Mouse (Mus musculus) neutrophil, adult 5-6 weeks (primary cell): ENCODE results near the gene Phgr1. TPM values are rescaled to one million over a fixed set of nuclear protein-coding genes. Genes with fewer than 3 reads are reported as not detected.

ENCODE experiments used
- ATAC-seq: fragments of 151-379, 151-347 bp; 2 replicates; pipeline ENCODE4 v1.8.0; 2017; ENCODE audit warnings: mild to moderate bottlenecking, moderate TSS enrichment; ENCODE audit not compliant: insufficient number of reproducible peaks, poor library complexity, low FRiP score, severe bottlenecking; ENCODE audit errors: extremely low read depth
- total RNA-seq: library from RNA; stranded (forward); fragments of 200-1000 nt; gene quantifications from 2 replicates; pipeline ENCODE4 v1.2.3, GENCODE M21; 2017

Gene Phgr1
- total RNA-seq, 1 experiment from 2014 or later: not detected

GRCm38 (mm10) chr2:118774536-118774935 is 2.0 kb downstream of the Phgr1 start:
- ATAC-seq: no peak

- no peak for ATAC-seq
Observed at GRCm38 (mm10) chr2:118775396-118775795, 2.8 kb downstream of the Phgr1 start.

DNA sequence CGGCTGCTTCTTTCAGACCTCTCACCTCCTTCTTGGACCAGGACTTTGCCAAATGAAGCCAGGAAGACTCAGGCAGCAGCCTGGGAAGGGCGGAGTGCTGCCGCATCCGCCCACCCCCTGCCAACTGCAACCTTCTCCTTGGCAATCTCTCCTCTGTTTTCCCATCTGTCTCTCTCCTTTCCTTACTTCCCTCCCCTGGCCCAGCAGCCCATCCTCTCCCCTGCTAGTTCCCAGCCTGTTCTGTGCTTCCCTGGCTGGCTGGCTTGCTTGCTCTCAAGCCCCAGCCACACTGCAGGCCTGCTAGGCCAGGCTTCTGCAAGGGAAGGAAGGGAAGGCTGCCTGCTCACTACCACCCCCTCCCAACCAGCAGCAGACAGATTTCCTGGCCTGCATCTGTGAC is 3.3 kb downstream of the Phgr1 start:
- no peak for ATAC-seq

- ATAC-seq: no peak
Observed at GRCm38 (mm10) chr2:118776295-118776694, 3.7 kb downstream of the Phgr1 start.

DNA sequence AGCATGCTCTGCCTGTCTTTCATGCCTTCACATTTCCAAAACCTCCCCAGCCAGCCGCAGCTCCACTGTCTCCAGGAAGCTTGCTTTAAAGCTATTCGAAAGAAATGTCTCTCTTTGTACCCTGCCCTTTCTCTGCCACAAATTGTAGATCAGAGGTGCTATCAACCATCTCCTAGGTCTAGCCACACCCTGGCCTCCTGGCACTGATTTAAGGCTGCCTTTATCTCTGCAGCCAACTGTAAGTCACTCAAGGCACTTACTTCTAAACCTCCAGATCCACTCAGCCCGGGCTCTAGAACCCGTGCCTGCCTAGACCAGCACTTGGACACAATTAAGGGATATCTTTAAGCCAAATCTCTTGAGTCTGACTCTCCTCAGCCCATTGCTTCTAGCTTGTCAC is 5.8 kb downstream of the Phgr1 start:
- ATAC-seq: no peak

DNA sequence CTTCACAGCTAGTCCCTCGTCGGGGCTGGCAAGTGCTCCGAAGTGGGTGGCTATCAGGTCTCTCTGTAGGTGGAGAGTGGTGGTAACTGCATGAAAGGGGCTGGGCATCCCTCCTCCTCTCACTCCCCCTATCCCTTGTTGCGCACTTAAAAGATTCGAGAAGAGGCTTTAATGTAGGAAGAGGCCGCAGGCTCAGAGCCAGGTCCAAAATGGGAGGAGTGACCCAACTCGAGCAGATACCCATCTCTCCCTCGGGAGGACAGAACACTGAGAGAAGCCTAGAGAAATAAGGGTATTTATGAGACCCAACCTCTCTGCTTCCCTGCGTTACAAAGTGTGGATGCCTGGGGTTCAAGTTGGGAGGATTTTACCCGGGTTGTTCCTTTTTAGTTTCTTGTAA is 6.5 kb downstream of the Phgr1 start:
- ATAC-seq: no peak

DNA sequence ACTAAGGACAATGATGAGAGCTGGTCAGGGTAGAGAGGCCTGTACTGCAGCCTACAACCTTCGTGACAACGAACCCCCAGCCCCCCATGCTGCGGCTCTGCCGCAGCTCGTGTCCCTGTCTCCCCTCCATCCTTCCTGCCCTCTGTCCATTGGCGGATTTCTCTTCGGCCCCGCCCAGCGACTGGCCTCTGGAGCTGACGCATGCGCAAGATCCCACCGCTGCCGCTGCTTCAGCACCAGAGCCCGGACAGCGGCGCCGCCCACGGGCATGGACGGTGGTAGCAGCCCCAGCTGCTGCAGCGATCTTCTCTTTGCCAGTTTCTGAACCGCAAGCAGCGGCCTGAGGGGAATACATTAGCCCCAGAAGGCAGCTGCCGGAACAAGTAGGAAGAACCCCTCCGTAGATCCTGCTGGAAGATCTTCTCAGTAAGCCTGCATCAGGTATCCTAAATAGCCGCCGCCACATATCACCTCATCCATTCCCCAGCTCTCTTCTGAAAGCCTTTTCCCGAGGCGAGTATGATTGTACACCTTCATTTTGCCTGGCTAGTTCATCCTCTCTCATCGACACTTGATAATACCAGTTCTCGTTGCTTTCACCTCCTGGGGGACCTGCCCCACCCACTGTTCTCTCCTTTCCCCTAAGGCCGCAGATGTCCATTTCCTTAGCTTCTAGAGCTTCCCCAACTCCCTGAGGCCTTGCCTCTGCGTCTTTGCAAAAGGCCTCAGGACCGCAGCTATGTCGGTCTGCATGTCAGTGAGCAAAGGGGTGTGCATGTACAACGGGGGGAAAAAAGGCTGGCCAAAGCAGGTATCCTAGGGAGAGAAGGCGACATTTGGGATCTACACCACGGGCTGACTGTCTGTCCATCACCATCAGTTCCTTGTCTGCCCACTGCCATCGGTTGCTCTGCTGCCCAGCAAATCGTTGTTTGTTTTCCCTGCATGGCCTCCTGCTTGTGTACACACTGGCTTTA is 7.2 kb downstream of the Phgr1 start, which contains the start of gene Disp2:
Gene Disp2, plus strand, starts transcription at position 216 of the 977 bp plus-strand sequence.
- ATAC-seq: 0 out of 2 replicates have a peak, but pooled peaks have one; percentile 37

- no peak for ATAC-seq
Observed at GRCm38 (mm10) chr2:118781115-118781514, 8.5 kb downstream of the Phgr1 start.

DNA sequence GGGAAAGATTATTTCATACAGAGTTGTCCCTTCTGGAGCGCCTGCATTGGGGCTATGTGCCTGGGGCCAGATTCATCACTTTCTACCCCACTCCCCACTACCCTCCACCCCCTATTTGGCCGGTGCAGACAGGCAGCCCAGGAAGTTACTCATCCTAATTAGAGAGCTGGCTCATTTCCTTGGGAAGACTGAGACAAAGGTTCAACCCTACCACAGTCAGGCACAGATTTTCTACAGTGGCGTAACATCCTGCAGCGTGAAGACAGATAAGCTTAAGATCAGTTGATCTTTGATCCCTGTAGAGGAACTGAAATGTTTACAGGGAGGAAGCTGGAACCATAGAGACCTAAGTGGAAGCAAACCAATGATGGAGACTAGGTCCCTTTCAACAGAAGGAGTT is 9.7 kb downstream of the Phgr1 start:
- ATAC-seq: no peak

DNA sequence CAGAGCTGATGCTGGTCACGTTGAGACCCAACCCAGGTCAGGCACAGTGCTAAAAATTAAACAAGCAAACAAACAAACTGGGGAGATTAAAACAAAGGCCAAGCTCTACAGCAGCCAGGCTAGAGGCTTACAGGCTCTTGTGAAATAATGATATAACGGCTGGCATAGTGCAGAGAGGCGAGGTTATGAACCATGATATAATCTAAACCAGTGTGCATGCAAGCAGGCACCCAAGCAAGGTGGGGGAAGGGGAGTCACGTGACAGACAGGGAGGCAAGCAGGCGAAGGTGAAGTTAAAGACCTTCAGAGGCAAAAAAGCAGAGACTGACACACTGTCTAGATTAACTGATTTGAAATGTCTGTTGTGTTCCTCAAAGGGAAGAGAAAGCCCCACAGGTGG is 10.5 kb downstream of the Phgr1 start:
- ATAC-seq: no peak

DNA sequence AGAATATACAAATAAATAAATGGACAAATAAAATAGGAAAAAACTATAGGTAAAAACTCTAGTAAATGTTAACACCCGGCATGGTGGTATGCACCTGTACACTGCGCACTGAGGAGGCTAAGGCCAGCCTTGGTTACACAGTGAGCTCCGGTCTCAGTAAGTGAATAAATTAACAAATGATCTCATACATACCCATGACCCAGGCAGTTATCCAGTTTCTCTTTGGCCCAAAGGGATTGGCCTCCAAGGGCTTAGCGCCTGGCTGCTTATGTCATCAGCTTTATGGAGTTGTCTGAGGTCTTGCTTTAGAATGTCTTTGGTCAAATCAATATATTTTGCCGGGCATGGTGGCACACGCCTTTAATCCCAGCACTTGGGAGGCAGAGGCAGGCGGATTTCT is 11.1 kb downstream of the Phgr1 start:
- ATAC-seq: no peak

DNA sequence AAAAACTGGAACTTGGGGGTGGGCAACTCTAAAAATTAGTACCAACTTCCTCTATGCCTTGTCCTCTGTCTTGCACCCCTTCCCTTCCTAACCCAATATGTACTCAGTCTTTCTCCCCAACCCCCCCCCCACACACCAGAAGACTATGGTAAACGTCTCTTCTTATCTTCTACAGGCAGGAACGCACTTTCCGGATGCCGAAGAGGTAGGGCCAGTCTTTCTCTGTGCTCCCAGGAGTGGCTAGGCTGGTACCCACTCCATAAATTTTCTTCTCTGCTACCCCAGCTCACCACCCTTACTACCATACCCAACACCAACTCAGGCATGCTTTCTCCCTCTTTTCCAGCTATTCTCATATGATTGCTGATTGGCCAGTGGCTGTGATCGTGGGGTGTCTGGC is 14.0 kb downstream of the Phgr1 start:
- ATAC-seq: no peak

DNA sequence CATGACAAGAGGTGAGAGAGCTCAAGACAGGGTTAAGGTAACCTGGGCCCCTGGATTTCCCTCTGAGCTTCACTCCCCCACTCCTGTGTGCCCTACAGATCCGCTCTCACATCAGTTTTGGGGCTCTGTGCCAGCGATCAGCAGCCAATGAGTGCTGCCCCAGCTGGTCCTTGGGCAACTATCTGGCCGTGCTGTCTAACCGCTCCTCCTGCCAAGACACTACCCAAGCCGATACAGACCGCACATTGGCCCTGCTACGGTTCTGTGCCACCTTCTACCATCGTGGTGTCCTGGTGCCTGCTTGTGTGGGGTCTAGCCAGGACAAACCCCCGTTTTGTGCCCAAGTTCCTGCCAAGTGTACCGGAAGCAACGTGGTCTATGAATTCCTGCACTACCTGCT is 16.9 kb downstream of the Phgr1 start:
- ATAC-seq: no peak

DNA sequence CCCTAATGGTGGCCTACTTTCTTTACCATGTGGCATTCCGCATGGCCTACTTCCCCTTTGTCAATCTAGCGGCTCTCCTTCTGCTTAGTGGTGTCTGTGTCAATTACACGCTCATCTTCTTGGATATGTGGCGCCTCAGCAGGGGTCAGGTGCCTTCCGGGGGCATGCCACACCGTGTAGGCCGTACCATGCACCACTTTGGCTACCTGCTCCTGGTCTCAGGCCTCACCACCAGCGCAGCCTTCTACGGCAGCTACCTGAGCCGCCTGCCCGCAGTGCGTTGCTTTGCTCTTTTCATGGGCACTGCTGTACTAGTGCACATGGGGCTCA is 17.6 kb downstream of the Phgr1 start:
- ATAC-seq: no peak

DNA sequence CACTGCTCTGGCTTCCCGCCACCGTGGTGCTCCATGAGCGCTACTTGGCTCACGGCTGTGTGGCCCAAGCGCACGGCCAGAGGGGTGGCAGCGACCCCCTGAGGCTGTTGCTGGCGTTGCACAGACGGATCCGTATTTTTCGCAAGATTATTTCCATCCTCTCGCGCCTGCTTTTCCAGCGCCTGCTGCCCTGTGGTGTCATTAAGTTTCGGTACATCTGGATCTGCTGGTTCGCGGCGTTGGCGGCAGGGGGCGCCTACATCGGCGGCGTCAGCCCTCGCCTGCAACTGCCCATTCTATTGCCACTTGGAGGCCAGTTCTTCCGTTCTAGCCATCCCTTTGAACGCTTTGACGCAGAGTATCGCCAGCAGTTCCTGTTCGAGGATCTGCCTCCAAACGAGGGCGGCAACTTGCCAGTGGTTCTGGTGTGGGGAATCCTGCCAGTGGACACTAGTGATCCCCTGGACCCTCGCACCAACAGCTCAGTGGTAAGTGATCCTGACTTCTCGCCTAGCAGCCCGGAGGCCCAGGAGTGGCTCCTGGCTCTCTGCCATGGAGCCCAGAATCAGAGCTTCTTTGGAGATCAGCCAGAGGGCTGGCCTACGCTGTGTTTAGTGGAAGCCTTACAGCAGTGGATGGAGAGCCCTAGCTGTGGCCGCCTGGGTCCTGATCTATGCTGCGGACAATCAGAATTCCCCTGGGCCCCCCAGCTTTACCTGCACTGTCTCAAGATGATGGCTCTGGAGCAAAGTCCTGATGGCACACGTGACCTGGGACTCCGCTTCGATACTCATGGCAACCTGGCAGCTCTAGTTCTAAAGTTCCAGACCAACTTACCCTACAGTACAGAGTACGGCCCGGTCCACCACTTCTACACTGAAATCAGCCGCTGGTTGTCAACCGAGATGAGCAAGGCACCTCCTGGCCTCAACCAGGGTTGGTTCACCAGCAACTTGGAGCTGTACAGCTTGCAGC is 18.3 kb downstream of the Phgr1 start:
- ATAC-seq: no peak

DNA sequence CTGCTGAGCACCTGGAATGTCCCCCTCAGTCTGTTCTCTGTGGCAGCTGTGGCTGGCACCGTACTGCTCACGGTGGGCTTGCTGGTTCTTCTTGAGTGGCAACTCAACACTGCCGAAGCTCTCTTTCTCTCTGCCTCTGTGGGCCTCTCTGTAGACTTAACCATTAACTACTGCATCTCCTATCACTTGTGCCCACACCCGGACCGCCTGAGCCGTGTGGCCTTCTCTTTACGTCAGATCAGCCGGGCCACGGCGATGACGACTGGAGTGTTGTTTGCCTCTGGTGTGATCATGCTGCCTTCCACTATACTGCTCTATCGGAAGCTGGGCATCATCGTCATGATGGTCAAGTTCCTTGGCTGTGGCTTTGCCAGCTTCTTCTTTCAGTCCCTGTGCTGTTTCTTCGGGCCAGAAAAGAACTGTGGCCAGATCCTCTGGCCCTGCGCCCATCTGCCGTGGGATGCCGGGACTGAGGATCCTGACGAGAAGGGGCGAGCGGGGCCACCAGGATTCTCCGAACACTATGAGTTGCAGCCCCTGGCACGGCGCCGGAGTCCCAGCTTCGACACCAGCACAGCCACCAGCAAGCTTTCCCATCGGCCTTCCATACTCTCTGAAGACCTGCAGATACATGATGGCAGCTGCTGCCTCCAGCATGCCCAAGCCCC is 19.2 kb downstream of the Phgr1 start:
- no peak for ATAC-seq

GRCm38 (mm10) chr2:118792259-118792613 is 19.7 kb downstream of the Phgr1 start:
- no peak for ATAC-seq

DNA sequence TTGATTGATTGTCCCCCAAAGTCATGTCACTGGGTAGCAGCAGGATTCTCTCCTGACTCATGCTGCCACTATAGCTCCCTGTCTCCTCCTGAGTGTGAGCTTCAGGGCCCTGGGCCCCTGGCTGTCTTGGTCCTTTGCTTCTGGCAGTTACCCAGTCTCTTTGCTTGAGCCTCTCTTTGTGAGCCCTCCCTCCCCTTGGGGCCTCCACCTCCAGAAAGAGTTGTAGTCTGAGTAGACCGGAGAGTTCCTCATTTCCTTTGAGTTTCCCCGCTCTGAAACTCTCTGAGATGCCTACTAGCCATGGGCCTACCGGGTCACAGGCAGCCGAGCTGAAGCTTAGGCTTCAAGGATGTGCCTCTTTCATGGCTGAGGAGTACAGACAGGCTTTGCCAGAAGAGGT is 21.1 kb downstream of the Phgr1 start:
- no peak for ATAC-seq

DNA sequence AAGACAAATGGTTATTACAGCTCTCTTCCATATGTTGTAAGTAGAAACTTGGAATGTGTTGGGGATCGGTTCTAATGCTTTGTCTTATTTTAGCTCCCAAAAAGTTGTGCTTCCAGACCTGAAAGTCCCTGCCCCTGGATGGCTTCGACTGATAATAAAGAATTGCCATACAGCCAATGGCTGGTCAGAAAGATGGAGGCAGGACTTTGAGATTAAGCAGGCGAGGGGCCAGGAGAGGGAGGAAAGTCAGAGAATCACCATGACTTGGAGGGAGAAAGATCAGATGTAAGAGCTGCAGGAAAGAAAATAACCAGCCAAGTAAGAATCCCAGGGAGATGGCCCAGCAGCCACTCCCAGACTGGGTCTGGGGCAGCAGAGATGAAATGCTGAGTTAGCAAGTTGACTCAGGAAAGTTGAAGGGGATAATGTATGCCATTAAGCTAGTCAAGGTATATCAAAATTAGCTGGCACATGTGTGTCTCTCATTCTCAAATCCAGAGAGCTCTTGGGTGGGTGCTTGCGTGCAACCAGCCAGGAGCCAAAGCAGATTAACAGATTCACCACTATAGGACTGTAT is 30.1 kb downstream of the Phgr1 start:
- no peak for ATAC-seq
